8 mouse cellular contexts compared by ENCODE assay signal in the genomic region with DNA sequence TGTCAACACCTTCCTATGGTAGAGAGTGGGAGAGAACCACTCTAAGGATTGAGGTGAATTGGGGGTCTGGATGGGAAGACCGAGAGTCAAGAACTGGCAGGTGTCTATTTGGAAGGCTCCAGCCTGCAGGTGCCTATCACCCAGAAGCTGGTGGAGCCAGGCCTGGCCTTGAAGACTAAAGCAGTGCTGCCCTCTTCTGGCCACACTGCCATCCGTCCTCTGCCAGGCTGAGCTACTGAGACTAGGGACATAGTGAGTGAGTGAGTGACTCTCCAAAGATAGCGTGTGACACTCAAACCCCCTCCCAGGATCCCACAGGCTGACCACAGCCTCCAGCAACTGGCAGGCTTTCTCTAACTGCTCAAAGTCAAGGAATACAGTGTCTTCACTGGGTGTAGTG. TPM values are rescaled to one million over a fixed set of nuclear protein-coding genes. Genes with fewer than 3 reads are reported as not detected.
DNase-seq lines count a peak whose midpoint lies in the region; TF ChIP-seq lines count a peak whose summit lies in the region.
"Had no signal": no experiment of that assay in that cellular context is flagged by ENCODE, and none has a peak within 500 bp of the region (broad histone marks: within the 10 kb centered on the region; RNA-seq: fewer than 3 reads in every experiment).

No protein-coding gene starts in this region.

- intact Hi-C loops in gastrocnemius, adult 2 months (cut with DNase I), result no loop called here

- TF ChIP-seq EP300 in ES-Bruce4 (IDR thresholded peaks at IDR 0.05; ENCODE audit: insufficient read depth, low read depth, low read length), result no peak

- no peak overlapping the region for H3K9ac ChIP-seq in ES-Bruce4 (ENCODE audit: low read depth, poor library complexity, severe bottlenecking)

- no peak overlapping the region for H3K27ac ChIP-seq in ES-Bruce4 (ENCODE audit: insufficient read depth, low read length)
- no peak overlapping the region for H3K27ac ChIP-seq in gastrocnemius, adult 2 months

- TF ChIP-seq CTCF in ES-Bruce4 (IDR thresholded peaks at IDR 0.05; ENCODE audit: low read depth, low read length), result peak; percentile 96
- peak; percentile 81 for TF ChIP-seq CTCF in gastrocnemius, adult 2 months (IDR thresholded peaks at IDR 0.05)

- H3K27me3 ChIP-seq in ES-Bruce4 (ENCODE audit: control insufficient read depth, insufficient read depth, low read length, poor library complexity, severe bottlenecking), result no peaks in the 10 kb centered on the region

- no peak for TF ChIP-seq POLR2A in ES-Bruce4 (IDR thresholded peaks at IDR 0.05; ENCODE audit: insufficient read depth, low read length)

- peak; percentile 8 for DNase-seq in T-cell, adult 2 months (ENCODE audit: low spot score)
- DNase-seq in cerebellum, postnatal 25 days, result peak; percentile 78 to 89
- peak; percentile 81 for DNase-seq in gastrocnemius, adult 2 months
- DNase-seq in kidney, postnatal 4 days, result peak; percentile 86 to 88
- DNase-seq in lung, postnatal 36 days, result peak; percentile 77
- DNase-seq in right cerebral cortex, postnatal 14 days, result peak; percentile 87

- no peaks in the 10 kb centered on the region for H3K36me3 ChIP-seq in ES-Bruce4 (ENCODE audit: control insufficient read depth, insufficient read depth, low read length, poor library complexity, severe bottlenecking)

- no peaks in the 10 kb centered on the region for H3K4me1 ChIP-seq in ES-Bruce4 (ENCODE audit: control insufficient read depth, insufficient read depth, low read length)

- no peak overlapping the region for H3K4me3 ChIP-seq in ES-Bruce4 (ENCODE audit: low read depth, low read length)
- no peak overlapping the region for H3K4me3 ChIP-seq in gastrocnemius, adult 2 months

- no peaks in the 10 kb centered on the region for H3K9me3 ChIP-seq in ES-Bruce4 (replicated peaks; ENCODE audit: control insufficient read depth, insufficient read depth, low read length, poor library complexity, severe bottlenecking)

RNA-seq across cellular contexts. Expression of gene Odf3l1, which starts 17.0 kb away (rescaled TPM):
- not detected in 2 replicates for polyA plus RNA-seq in ES-Bruce4 (2011; ENCODE audit: insufficient read depth, insufficient read length, low read depth, missing spikeins)
- total RNA-seq in gastrocnemius, adult 2 months (2021), result under 1 TPM in 1 of 2 experiments, not detected in 1; 0.22 TPM
- polyA plus RNA-seq: liver, embryonic 16.5 days had no signal

RNA-seq across cellular contexts. Expression of gene Cspg4, which starts 17.3 kb away (rescaled TPM):
- polyA plus RNA-seq in ES-Bruce4 (2011; ENCODE audit: insufficient read depth, insufficient read length, low read depth, missing spikeins), result 0.48 and 0.53 TPM in 2 replicates
- 1 to 10 TPM; 5.7 to 6.0 TPM for total RNA-seq in gastrocnemius, adult 2 months (2021)

RNA-seq across cellular contexts. Expression of gene Lingo1, which starts 51.3 kb away (rescaled TPM):
- 1.0 and 1.7 TPM in 2 replicates for polyA plus RNA-seq in ES-Bruce4 (2011; ENCODE audit: insufficient read depth, insufficient read length, low read depth, missing spikeins)
- under 1 TPM; 0.17 to 0.48 TPM for total RNA-seq in gastrocnemius, adult 2 months (2021)

Comparison
In these comparisons a context has a peak if more than half of its experiments do, and no peak if none do; other contexts are left out.
1. DNase-seq: peak in every context shown above with its lines; median percentile 87 in kidney, postnatal 4 days; 87 in right cerebral cortex, postnatal 14 days; 84 in cerebellum, postnatal 25 days; 81 in gastrocnemius, adult 2 months; 77 in lung, postnatal 36 days; 8 in T-cell, adult 2 months.